Mouse (Mus musculus): ENCODE measurements around the gene Gse1. TPM values are rescaled to one million over a fixed set of nuclear protein-coding genes. Genes with fewer than 3 reads are reported as not detected.

The Gse1 gene
- polyA plus RNA-seq, 1 experiment from 2014 or later: 15.4 TPM

DNA sequence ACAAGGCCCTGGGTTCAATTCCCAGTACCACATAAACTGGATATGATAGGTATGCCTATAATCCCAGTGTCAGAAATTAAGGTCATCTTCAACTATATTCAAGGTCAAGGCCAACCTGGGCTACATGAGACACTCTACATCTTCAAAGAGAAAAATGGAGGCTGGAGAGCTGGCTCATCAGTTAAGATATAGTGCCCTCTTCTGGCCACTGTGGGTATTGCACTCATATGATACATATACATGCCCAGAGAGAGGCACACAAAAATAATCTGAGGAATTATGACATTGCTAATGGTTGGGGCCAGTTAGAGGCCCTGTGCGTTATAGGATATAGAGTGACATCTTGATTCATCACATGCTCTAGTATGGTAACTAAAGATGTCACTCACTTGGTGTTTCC lies 205.5 kb downstream of the Gse1 start:
- 100% methylated on average over 1 of the region's 1 CpGs for WGBS
- no peak overlapping the region for H3K4me3 ChIP-seq
- H3K36me3 ChIP-seq: no peaks in the 10 kb centered on the region
- H3K9me3 ChIP-seq: no peaks in the 10 kb centered on the region
- H3K9ac ChIP-seq: no peak overlapping the region
- no peak overlapping the region for H3K4me2 ChIP-seq
- no peaks in the 10 kb centered on the region for H3K27me3 ChIP-seq
- ATAC-seq (ENCODE audit: low FRiP score, low read depth): no peak
- H3K27ac ChIP-seq (replicated peaks): no peak overlapping the region
- peaks cover 35% of the 10 kb centered on the region for H3K4me1 ChIP-seq (replicated peaks)

DNA sequence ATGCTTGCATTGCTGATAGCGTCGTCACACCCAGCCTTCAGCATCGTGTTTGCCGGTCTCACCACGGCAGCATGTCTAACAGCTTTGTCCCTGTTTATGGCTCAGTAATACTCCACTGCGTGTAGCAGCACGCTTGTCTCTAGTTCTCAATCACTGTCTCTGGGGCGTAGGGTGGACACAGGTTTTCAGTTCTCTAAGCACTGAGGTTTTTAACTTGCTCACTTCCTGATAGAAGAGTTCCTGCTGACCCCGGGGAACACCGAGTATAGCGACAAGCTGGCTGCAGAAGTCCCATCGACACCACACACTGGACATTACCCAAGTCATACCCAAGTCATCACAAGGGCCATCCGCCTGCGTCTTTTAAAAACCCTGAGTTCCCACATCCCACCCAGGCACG lies 207.5 kb downstream of the Gse1 start:
- WGBS: 93% methylated on average over 15 of the region's 15 CpGs
- peaks cover 52% of the 10 kb centered on the region for H3K4me1 ChIP-seq (replicated peaks)
- H3K27ac ChIP-seq (replicated peaks): no peak overlapping the region

DNA sequence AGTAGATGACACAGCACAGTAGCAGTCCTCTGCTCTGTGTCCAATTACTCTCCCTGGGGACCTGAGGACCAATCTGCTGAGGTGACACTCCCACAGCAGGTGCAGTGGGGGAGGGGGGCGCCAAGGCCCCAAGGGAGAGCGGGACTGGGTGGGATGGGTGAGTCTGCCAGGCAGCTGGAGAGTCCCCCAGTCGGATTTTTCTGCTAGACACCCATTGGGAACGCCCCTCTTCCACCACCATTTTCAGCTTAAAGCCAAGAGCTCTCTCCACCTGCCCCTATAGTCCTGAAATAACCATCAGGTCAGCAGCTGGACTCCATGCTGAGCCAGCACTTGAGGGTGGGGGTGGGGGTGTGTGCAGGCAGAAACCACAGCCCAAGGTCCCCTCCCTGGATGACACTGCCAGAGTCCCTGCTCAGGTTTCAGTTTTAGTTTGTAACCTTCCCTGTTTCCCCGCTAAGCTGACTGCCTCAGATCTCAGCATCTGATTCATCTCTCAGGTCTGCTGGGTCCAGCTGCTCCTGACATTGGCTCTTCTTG lies 208.3 kb downstream of the Gse1 start:
- no peak overlapping the region for H3K9ac ChIP-seq
- H3K27ac ChIP-seq (replicated peaks): no peak overlapping the region
- no peaks in the 10 kb centered on the region for H3K9me3 ChIP-seq
- H3K36me3 ChIP-seq: no peaks in the 10 kb centered on the region
- ATAC-seq (ENCODE audit: low FRiP score, low read depth): no peak
- no peak overlapping the region for H3K4me2 ChIP-seq
- H3K4me1 ChIP-seq (replicated peaks): peaks cover 60% of the 10 kb centered on the region
- 50% methylated on average over 5 of the region's 5 CpGs for WGBS
- H3K4me3 ChIP-seq: no peak overlapping the region
- no peaks in the 10 kb centered on the region for H3K27me3 ChIP-seq

More for the DNA sequence above, 207.5 kb downstream of the Gse1 start:
- Histone ChIP-seq H3K36me3 (no peaks in the 10 kb centered on the region), H3K9me3 (no peaks in the 10 kb centered on the region), H3K27me3 (no peaks in the 10 kb centered on the region), H3K4me2 (no peak overlapping the region), H3K9ac (no peak overlapping the region), H3K4me3 (no peak overlapping the region)
- no peak for ATAC-seq (ENCODE audit: low FRiP score, low read depth)

DNA sequence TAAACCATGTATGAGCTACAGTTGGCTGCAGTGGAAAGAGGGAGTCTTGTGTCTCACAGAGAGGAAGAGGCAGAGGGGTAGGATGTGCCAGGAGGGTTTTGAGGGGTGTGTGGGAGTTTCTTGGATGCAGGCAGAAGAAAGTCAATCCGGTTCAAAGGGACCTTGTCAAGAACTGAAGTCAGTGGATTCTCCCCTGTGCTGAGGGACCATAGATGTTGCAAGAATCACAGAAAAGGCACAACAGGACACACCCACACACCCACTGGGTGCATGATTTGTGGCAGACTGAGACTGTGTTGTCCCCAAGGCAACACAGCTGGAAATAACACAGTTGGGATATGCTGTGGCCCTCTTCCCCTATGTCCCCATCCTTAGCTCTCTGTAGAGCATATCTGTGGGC lies 209.0 kb downstream of the Gse1 start:
- WGBS: 74% methylated on average over 1 of the region's 1 CpGs
- Histone ChIP-seq H3K27me3 (no peaks in the 10 kb centered on the region), H3K27ac (replicated peaks) (0 out of 2 replicates have a peak overlapping the region, but pooled peaks have one; percentile 20), H3K4me1 (replicated peaks) (peaks cover 66% of the 10 kb centered on the region), H3K4me2 (no peak overlapping the region), H3K4me3 (no peak overlapping the region), H3K9ac (no peak overlapping the region), H3K9me3 (no peaks in the 10 kb centered on the region), H3K36me3 (no peaks in the 10 kb centered on the region)
- no peak for ATAC-seq (ENCODE audit: low FRiP score, low read depth)

DNA sequence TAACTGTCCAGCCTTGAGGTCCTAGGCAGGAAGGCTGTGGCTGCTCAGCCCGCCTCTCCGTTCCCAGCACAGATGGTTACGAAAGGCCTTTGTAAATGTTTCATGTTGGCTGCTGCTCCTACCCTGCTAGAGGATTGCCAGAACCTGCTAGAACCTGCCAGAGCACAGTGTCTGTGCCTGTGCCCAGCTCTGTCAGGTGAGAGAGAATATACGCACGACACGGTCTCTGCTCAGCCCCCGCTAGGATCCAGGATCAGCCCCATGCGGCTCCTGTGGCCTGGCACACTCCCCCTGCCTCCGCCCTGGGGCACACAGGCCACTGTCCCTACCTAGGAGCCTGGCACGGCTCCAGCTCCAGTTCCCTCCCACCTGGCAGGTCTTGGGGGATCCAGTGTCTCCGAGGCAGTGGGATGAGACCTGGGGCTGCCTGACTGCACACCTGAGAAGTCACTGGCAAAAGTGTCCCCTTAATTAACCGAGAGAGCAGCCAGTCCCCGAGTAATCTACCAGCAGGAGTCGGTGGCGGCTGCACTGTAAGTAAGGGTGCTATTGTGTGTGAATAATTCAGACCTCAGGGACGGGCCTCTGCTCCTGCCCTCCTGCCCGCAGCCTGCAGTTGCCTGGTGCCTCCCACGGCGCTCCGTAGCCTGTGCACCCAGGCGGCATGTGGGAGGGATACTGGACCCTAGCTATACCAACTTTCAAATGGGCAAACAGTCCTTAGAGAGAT lies 209.6 kb downstream of the Gse1 start:
- peaks cover 71% of the 10 kb centered on the region for H3K4me1 ChIP-seq (replicated peaks)
- no peak overlapping the region for H3K4me2 ChIP-seq
- ATAC-seq (ENCODE audit: low FRiP score, low read depth): peak; percentile 9; the same call in 1 of the 2 replicates

DNA sequence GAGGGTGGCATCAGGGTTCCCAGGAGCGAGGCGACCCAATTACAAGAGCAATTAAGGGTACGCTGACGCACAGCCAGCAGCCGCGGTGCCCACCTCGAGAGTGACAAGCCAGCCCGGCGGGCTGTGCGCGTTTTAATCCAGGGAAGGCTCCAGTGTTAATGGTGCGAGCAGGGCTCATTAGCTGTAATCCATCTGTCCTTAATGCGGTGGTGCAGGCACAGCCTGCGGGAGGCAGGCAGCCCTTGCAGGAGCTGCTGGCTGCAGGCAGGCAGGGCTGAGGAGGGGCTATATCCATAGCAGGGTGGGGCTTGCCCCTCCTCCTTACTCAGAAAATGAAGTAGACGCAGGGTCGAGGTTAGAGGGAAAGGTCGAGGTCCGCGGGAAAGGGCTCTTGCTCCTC lies 211.1 kb downstream of the Gse1 start:
- H3K4me2 ChIP-seq: peak overlapping the region; percentile 24
- peak; percentile 70 for ATAC-seq (ENCODE audit: low FRiP score, low read depth)
- peak overlapping the region; percentile 64 for H3K27ac ChIP-seq (replicated peaks)
- peaks cover 67% of the 10 kb centered on the region for H3K4me1 ChIP-seq (replicated peaks)
- H3K9me3 ChIP-seq: no peaks in the 10 kb centered on the region
- no peak overlapping the region for H3K9ac ChIP-seq
- WGBS: 7% methylated on average over 19 of the region's 19 CpGs
- no peaks in the 10 kb centered on the region for H3K27me3 ChIP-seq
- H3K4me3 ChIP-seq: no peak overlapping the region
- H3K36me3 ChIP-seq: no peaks in the 10 kb centered on the region

More for the DNA sequence above, 209.6 kb downstream of the Gse1 start:
- Histone ChIP-seq H3K27me3 (no peaks in the 10 kb centered on the region), H3K27ac (replicated peaks) (peak overlapping the region; percentile 20; the same call in 1 of the 2 replicates), H3K9me3 (no peaks in the 10 kb centered on the region), H3K36me3 (no peaks in the 10 kb centered on the region), H3K9ac (no peak overlapping the region), H3K4me3 (no peak overlapping the region)
- 48% methylated on average over 21 of the region's 21 CpGs for WGBS

DNA sequence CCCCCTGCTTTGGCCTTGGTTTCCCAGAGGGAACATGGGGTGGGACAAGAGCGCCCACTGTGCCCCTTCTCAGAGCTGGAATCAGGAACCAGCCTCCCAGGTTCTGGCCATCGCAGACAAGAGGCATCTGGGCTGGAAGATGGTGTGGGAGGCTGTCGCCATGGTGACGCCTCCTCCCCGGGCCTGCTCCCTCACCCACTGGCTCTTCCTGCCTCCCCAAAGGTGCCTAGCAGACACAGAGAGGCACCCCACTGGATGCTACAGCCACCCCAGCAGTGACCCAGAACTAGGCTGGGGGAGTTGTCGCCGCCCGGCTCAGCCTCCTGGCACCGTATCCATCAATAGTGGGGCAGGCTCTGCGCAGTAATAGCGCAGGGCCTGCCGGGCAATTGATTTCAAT lies 212.5 kb downstream of the Gse1 start:
- H3K27ac ChIP-seq (replicated peaks): peak overlapping the region; percentile 64
- no peak overlapping the region for H3K4me2 ChIP-seq
- no peaks in the 10 kb centered on the region for H3K27me3 ChIP-seq
- no peaks in the 10 kb centered on the region for H3K9me3 ChIP-seq
- H3K36me3 ChIP-seq: no peaks in the 10 kb centered on the region
- no peak overlapping the region for H3K4me3 ChIP-seq
- peaks cover 67% of the 10 kb centered on the region for H3K4me1 ChIP-seq (replicated peaks)
- ATAC-seq (ENCODE audit: low FRiP score, low read depth): peak; percentile 10; the same call in 1 of the 2 replicates
- H3K9ac ChIP-seq: no peak overlapping the region
- 28% methylated on average over 12 of the region's 12 CpGs for WGBS

DNA sequence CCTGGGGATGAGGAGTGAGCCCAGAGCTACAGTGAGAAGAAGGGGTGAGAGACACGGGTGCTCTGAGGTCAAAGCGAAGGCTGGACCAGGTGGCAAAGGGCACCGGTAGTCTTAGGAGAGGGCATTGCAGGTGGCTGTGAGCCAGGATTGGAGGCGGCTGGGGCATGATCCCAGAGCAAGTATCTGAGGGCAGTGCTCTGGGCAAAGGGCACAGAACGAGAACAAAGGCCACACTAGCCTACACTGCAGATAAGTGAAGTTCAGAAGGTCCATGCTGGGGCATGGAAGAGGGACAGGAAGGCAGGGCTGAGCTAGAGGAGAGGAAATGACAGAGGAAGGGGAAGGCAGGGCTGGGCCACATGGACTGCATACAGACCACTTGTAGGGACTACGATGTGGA lies 213.4 kb downstream of the Gse1 start:
- Histone ChIP-seq H3K4me3 (no peak overlapping the region), H3K4me1 (replicated peaks) (peaks cover 64% of the 10 kb centered on the region), H3K9me3 (no peaks in the 10 kb centered on the region), H3K9ac (no peak overlapping the region), H3K36me3 (no peaks in the 10 kb centered on the region), H3K4me2 (no peak overlapping the region), H3K27me3 (no peaks in the 10 kb centered on the region), H3K27ac (replicated peaks) (no peak overlapping the region; the same call in 1 of the 2 replicates)
- WGBS: 83% methylated on average over 6 of the region's 6 CpGs
- no peak for ATAC-seq (ENCODE audit: low FRiP score, low read depth)

DNA sequence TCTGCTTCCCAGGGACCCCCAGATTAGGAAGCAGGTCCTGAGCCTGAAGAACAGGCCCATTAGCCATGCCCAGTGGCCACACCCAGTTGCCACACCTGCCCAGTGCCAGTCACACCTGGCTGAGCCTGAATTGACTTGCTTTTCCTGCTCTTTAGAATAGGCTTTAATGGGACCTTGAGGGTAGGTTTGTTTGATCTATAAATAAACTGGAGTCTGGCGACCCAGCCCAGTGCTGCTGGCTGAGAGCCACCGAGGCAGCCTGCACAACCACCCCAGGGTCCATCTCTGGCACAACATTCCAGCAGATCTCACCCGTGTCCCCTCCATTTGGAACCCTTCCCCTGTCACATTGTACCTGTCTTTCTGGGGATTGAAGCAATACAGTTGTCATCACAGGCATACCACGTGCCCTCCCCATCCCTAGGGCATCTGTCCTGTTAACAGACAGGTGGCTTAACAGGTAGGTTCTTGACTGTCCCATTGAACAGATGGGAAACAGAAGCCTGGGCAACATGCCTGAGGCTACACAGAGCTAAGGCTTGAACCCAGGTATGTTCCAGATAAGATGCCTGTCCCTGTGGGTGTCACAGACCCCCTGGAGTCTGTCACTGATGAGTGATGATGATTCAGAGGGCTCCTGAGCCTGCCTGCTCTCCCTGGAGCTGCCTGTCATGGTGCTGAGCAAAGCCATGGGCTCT lies 214.2 kb downstream of the Gse1 start:
- Histone ChIP-seq H3K27ac (replicated peaks) (no peak overlapping the region), H3K4me2 (no peak overlapping the region), H3K4me1 (replicated peaks) (peaks cover 56% of the 10 kb centered on the region), H3K9me3 (no peaks in the 10 kb centered on the region), H3K9ac (no peak overlapping the region), H3K4me3 (no peak overlapping the region), H3K27me3 (no peaks in the 10 kb centered on the region), H3K36me3 (no peaks in the 10 kb centered on the region)
- 51% methylated on average over 4 of the region's 4 CpGs for WGBS
- ATAC-seq (ENCODE audit: low FRiP score, low read depth): no peak

DNA sequence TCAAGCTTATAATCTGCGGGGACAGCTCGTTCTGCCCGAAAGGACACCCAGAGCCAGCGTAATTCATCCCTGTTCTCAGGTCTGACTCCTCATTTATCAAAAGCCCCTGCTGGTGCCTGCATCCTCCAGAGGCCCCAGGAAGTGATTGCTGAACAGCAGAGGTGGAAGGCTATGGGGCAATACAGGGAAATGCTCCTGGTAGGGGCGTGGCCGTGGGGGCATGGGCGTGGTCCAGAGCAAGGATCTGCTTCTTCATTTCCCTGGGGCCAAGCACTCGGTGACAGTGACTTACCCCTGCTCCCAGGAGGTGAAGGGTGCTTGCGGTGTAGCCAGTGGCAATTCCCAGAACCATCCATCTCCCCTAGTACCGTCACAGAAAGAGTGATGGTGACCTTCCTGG lies 217.0 kb downstream of the Gse1 start:
- Histone ChIP-seq H3K9me3 (no peaks in the 10 kb centered on the region), H3K4me3 (no peak overlapping the region), H3K36me3 (no peaks in the 10 kb centered on the region), H3K27me3 (no peaks in the 10 kb centered on the region), H3K9ac (no peak overlapping the region), H3K4me1 (replicated peaks) (peaks cover 52% of the 10 kb centered on the region), H3K4me2 (no peak overlapping the region), H3K27ac (replicated peaks) (no peak overlapping the region)
- ATAC-seq (ENCODE audit: low FRiP score, low read depth): no peak
- WGBS: 48% methylated on average over 10 of the region's 10 CpGs

DNA sequence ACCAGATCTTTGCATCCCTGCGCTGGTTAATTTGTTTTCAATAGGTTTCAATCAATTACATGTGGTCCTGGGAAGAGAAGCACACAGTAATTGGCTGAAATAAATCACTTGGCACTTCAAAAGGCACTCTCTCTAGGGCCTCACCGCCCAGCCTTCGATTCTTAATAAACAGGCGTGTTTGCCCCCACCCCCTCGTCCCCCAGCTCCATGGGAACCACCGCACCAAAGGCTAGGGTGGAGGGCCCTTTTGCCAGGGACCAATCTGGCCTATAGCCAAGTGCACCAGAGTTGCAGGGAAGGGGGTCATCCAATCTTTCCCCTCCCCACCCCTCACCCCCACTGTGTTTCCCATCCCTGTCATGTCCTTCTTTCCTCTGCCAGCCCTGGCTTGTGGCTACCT lies 219.9 kb downstream of the Gse1 start:
- whole genome bisulfite sequencing: 22% methylated on average over 6 of the region's 6 CpGs
- Histone ChIP-seq H3K9ac (no peak overlapping the region), H3K4me3 (no peak overlapping the region), H3K4me2 (no peak overlapping the region), H3K27ac (replicated peaks) (no peak overlapping the region), H3K27me3 (no peaks in the 10 kb centered on the region), H3K36me3 (no peaks in the 10 kb centered on the region), H3K4me1 (replicated peaks) (peaks cover 31% of the 10 kb centered on the region), H3K9me3 (no peaks in the 10 kb centered on the region)
- ATAC-seq (ENCODE audit: low FRiP score, low read depth): no peak

DNA sequence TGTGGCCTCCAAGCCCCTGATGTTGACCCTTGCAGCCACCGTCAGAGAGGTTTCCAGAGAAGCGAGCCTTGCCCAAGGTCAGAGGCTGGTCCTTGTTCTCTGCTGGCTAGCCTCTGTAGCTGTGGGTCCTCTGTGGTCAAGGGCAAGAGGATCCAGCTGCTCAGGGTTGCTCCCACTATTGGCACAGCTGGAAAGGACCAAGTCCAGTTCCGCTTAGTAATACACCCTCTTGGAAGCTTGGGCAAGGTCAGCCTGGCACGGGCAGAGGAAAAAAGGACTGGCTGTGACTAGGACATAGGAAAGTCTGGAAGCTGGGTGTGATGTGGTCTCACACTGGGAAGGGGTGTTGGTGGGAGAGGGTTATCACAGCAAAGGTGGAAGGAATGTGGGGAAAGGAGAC lies 220.9 kb downstream of the Gse1 start:
- H3K9ac ChIP-seq: no peak overlapping the region
- peak overlapping the region; percentile 61 for H3K27ac ChIP-seq (replicated peaks)
- WGBS: 82% methylated on average over 4 of the region's 4 CpGs
- H3K36me3 ChIP-seq: no peaks in the 10 kb centered on the region
- peaks cover 39% of the 10 kb centered on the region for H3K4me1 ChIP-seq (replicated peaks)
- peak; percentile 19; the same call in 1 of the 2 replicates for ATAC-seq (ENCODE audit: low FRiP score, low read depth)
- no peak overlapping the region for H3K4me3 ChIP-seq
- no peaks in the 10 kb centered on the region for H3K27me3 ChIP-seq
- H3K9me3 ChIP-seq: no peaks in the 10 kb centered on the region
- no peak overlapping the region for H3K4me2 ChIP-seq
